Mouse (Mus musculus) midbrain, embryonic 12.5 days (tissue): ENCODE results near the gene Calhm3. TPM values are rescaled to one million over a fixed set of nuclear protein-coding genes. Genes with fewer than 3 reads are reported as not detected.

Experiments
- ATAC-seq: fragments of 200-750 bp; cut with Nextera tagmentation; 2 replicates; pipeline ENCODE4 v1.8.0; 2017; ENCODE audit warnings: low read depth, moderate TSS enrichment, moderate library complexity; ENCODE audit not compliant: low FRiP score
- H3K27ac ChIP-seq: fragments of 300-500 bp; sonication (generic); replicated peaks from 2 replicates; pipeline ENCODE4 v1.5.1; 2016; ENCODE audit warnings: mild to moderate bottlenecking
- H3K27me3 ChIP-seq: fragments of 300-500 bp; sonication (generic); 2 replicates; pipeline ENCODE4 v1.6.1; 2016; ENCODE audit warnings: mild to moderate bottlenecking
- H3K36me3 ChIP-seq: fragments of 300-500 bp; sonication (generic); 2 replicates; pipeline ENCODE4 v1.6.1; 2016
- H3K4me1 ChIP-seq: fragments of 300-500 bp; sonication (generic); 2 replicates; pipeline ENCODE4 v1.6.1; 2016
- H3K4me2 ChIP-seq: fragments of 300-500 bp; sonication (generic); replicated peaks from 2 replicates; pipeline ENCODE4 v1.6.1; 2016; ENCODE audit warnings: mild to moderate bottlenecking, moderate library complexity
- H3K4me3 ChIP-seq: fragments of 300-500 bp; sonication (generic); 2 replicates; pipeline ENCODE4 v1.5.1; 2016; ENCODE audit warnings: mild to moderate bottlenecking
- H3K9ac ChIP-seq: fragments of 300-500 bp; sonication (generic); replicated peaks from 2 replicates; pipeline ENCODE4 v1.6.1; 2016; ENCODE audit warnings: mild to moderate bottlenecking, moderate library complexity
- H3K9me3 ChIP-seq: fragments of 300-500 bp; sonication (generic); 2 replicates; pipeline ENCODE4 v1.6.1; 2016; ENCODE audit warnings: mild to moderate bottlenecking
- WGBS: fragments of 180-500 bp; shearing (Covaris S2); methylation state at CpG from one replicate; pipeline ENCODE4 v1.1.7; 2016; 5-methylcytosine and 5-hydroxymethylcytosine counted together
- polyA plus RNA-seq: library from polyadenylated mRNA; unstranded; fragments of >200 nt; fragmentation: Nextera tagmentation; extraction: Ambion mirVana; gene quantifications from 2 replicates; pipeline ENCODE4 v1.2.1, GENCODE M21; 2016

The Calhm3 gene
- polyA plus RNA-seq, 1 experiment from 2014 or later, result not detected

DNA sequence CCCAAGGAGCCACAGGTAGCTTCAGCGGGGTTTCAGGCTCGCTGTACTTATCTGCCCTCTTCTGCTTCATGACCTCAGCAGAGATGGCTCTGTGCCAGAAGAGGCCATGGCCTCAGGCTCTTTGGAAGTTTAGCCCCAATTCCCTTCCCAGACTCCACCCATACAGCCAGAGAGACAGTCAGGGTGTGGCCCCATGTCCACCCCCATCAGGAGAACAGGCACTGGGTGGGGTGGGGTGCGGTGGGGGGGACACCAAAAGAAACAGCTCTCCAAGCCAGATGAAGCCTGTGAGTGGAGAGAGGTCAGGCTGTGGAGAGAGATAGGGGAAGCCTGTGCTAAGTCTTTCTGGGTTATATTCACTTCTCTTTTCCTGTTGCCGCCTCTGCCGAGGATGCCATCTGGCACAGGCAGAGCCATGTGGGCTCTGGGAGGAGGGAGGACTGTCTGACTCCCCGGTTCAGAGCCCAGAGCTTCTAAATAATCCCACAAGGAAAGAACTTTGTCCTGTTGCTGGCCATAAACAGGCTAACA, 20.4 kb downstream of the Calhm3 start:
- Histone ChIP-seq H3K4me2 (peak overlapping the region; percentile 43), H3K27me3 (peaks cover 22% of the 10 kb centered on the region), H3K9ac (no peak overlapping the region; the same call in 1 of the 2 replicates), H3K4me3 (no peak overlapping the region), H3K4me1 (peaks cover 20% of the 10 kb centered on the region), H3K27ac (no peak overlapping the region), H3K36me3 (peaks cover 8% of the 10 kb centered on the region; the same call in 1 of the 2 replicates), H3K9me3 (no peaks in the 10 kb centered on the region)
- whole genome bisulfite sequencing, result 53% methylated on average over 6 of the region's 6 CpGs
- ATAC-seq, result no peak

DNA sequence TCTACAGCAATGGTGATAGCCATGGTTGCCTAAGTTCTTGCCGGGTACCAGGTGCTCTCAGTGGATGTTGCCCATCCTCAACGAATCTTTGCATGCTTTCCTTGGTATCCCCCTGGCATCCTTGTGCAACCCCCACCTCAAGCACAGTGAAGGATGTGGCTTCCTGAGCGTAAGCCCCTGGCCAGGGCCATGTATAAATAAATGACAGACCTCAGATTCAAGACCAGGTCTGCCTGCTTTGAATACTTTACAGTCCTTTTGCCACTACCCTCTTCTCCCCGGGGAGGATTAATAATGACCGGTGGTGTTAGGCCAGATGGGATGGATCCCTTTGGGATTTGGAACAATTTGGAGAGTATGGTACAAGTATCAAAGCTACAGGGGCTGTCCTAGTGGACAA, 21.4 kb downstream of the Calhm3 start:
- ATAC-seq, result no peak

GRCm38 (mm10) chr19:47135568-47135967, 22.0 kb downstream of the Calhm3 start:
- Histone ChIP-seq H3K4me3 (no peak overlapping the region), H3K27ac (no peak overlapping the region), H3K27me3 (peaks cover 22% of the 10 kb centered on the region), H3K36me3 (peaks cover 23% of the 10 kb centered on the region), H3K4me2 (no peak overlapping the region), H3K4me1 (peaks cover 20% of the 10 kb centered on the region), H3K9me3 (no peaks in the 10 kb centered on the region), H3K9ac (no peak overlapping the region)
- WGBS, result 93% methylated on average over 17 of the region's 17 CpGs
- no peak for ATAC-seq

More for the DNA sequence above, 21.4 kb downstream of the Calhm3 start:
- WGBS, result 84% methylated on average over 5 of the region's 5 CpGs
- Histone ChIP-seq H3K4me3 (no peak overlapping the region), H3K9ac (no peak overlapping the region), H3K9me3 (no peaks in the 10 kb centered on the region), H3K4me1 (peaks cover 20% of the 10 kb centered on the region), H3K27ac (no peak overlapping the region), H3K4me2 (no peak overlapping the region), H3K27me3 (peaks cover 22% of the 10 kb centered on the region), H3K36me3 (peaks cover 17% of the 10 kb centered on the region)

- H3K9me3 ChIP-seq, result no peaks in the 10 kb centered on the region
- ATAC-seq, result no peak
- H3K4me2 ChIP-seq, result no peak overlapping the region
- peaks cover 47% of the 10 kb centered on the region for H3K36me3 ChIP-seq
- H3K4me3 ChIP-seq, result no peak overlapping the region
- H3K9ac ChIP-seq, result no peak overlapping the region
- no peak overlapping the region for H3K27ac ChIP-seq
- H3K27me3 ChIP-seq, result peaks cover 5% of the 10 kb centered on the region; the same call in 1 of the 2 replicates
- WGBS, result 89% methylated on average over 7 of the region's 7 CpGs
- H3K4me1 ChIP-seq, result peaks cover 17% of the 10 kb centered on the region
Observed at GRCm38 (mm10) chr19:47133161-47133560, 24.4 kb downstream of the Calhm3 start.

DNA sequence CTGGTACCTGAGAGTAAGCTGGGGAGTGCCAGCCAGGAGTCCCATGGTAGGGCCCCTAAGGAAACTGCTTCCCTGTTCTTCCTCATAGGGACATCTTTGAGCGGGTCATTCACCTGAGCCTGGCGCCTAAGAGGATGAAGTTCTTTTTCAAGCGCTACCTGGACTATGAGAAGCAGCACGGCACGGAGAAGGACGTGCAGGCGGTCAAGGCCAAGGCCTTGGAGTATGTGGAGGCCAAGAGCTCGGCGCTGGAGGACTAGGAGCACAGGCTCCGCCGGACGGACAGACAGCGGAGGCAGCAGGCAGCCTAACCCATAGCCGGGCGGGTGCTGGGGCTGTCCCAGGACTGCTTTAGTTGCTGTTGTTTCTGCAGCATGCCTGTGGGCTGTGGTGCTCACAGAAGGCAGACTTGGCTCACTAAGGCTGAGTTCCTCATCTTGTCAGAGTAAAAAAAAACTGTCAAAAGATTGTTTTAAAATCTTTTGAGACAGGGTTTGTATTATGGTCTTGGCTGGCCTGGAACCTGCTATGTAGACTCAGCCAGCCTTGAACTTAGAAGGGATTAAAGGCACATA, 26.9 kb downstream of the Calhm3 start:
- no peaks in the 10 kb centered on the region for H3K4me1 ChIP-seq

GRCm38 (mm10) chr19:47128835-47129234, 28.7 kb downstream of the Calhm3 start:
- ATAC-seq, result no peak
- H3K4me2 ChIP-seq, result no peak overlapping the region
- WGBS, result 94% methylated on average over 11 of the region's 11 CpGs
- no peaks in the 10 kb centered on the region for H3K9me3 ChIP-seq
- H3K27me3 ChIP-seq, result no peaks in the 10 kb centered on the region
- H3K27ac ChIP-seq, result no peak overlapping the region
- no peaks in the 10 kb centered on the region for H3K4me1 ChIP-seq
- peaks cover 82% of the 10 kb centered on the region for H3K36me3 ChIP-seq
- H3K9ac ChIP-seq, result no peak overlapping the region
- H3K4me3 ChIP-seq, result no peak overlapping the region

More for the DNA sequence above, 26.9 kb downstream of the Calhm3 start:
- Histone ChIP-seq H3K4me2 (no peak overlapping the region), H3K27ac (no peak overlapping the region), H3K9ac (no peak overlapping the region), H3K27me3 (no peaks in the 10 kb centered on the region), H3K36me3 (peaks cover 72% of the 10 kb centered on the region), H3K4me3 (no peak overlapping the region), H3K9me3 (no peaks in the 10 kb centered on the region)
- no peak for ATAC-seq
- 96% methylated on average over 15 of the region's 15 CpGs for WGBS

- no peaks in the 10 kb centered on the region for H3K9me3 ChIP-seq
- peaks cover 79% of the 10 kb centered on the region for H3K36me3 ChIP-seq
- no peak overlapping the region for H3K27ac ChIP-seq
- ATAC-seq, result no peak
- H3K27me3 ChIP-seq, result no peaks in the 10 kb centered on the region
- H3K4me2 ChIP-seq, result no peak overlapping the region
- WGBS, result 93% methylated on average over 10 of the region's 10 CpGs
- H3K9ac ChIP-seq, result no peak overlapping the region
- H3K4me1 ChIP-seq, result no peaks in the 10 kb centered on the region
- no peak overlapping the region for H3K4me3 ChIP-seq
Observed at GRCm38 (mm10) chr19:47128164-47128563, 29.4 kb downstream of the Calhm3 start.

GRCm38 (mm10) chr19:47122802-47123201, 34.8 kb downstream of the Calhm3 start:
- Histone ChIP-seq H3K27me3 (no peaks in the 10 kb centered on the region), H3K36me3 (peaks cover 65% of the 10 kb centered on the region), H3K27ac (no peak overlapping the region), H3K4me2 (no peak overlapping the region), H3K4me3 (no peak overlapping the region), H3K4me1 (no peaks in the 10 kb centered on the region), H3K9me3 (no peaks in the 10 kb centered on the region), H3K9ac (no peak overlapping the region)
- WGBS, result 25% methylated on average over 2 of the region's 2 CpGs
- no peak for ATAC-seq

- no peak overlapping the region for H3K4me3 ChIP-seq
- WGBS, result 44% methylated on average over 4 of the region's 4 CpGs
Observed at GRCm38 (mm10) chr19:47121054-47121453, 36.5 kb downstream of the Calhm3 start.

DNA sequence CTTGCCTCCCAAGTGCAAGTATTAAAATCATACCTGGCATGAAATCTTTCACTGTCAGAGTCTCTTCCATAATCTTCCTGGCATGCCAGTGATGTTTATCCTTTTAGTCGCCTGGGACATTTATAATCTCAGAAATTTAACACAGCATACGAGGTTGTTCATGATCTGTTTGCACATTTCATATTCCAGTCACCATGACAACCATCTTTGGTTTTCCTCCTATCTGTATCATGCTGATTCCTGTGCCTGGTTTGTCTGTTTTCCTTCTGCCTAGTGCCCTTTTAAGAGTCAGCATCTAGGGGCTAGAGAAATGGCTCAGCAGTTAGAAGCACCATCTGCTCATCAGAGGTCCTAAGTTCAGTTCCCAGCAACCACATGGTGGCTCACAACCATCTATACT, 38.9 kb downstream of the Calhm3 start:
- Histone ChIP-seq H3K36me3 (peaks cover 71% of the 10 kb centered on the region), H3K9ac (no peak overlapping the region), H3K27ac (no peak overlapping the region), H3K4me1 (no peaks in the 10 kb centered on the region), H3K4me2 (no peak overlapping the region), H3K4me3 (no peak overlapping the region), H3K27me3 (no peaks in the 10 kb centered on the region), H3K9me3 (no peaks in the 10 kb centered on the region)
- WGBS, result 80% methylated on average over 2 of the region's 2 CpGs
- ATAC-seq, result no peak

More at GRCm38 (mm10) chr19:47121054-47121453, 36.5 kb downstream of the Calhm3 start:
- H3K36me3 ChIP-seq, result peaks cover 64% of the 10 kb centered on the region
- no peaks in the 10 kb centered on the region for H3K27me3 ChIP-seq
- H3K4me1 ChIP-seq, result no peaks in the 10 kb centered on the region
- no peak for ATAC-seq
- H3K27ac ChIP-seq, result no peak overlapping the region
- no peaks in the 10 kb centered on the region for H3K9me3 ChIP-seq
- no peak overlapping the region for H3K9ac ChIP-seq
- H3K4me2 ChIP-seq, result no peak overlapping the region

GRCm38 (mm10) chr19:47104641-47105271, 52.8 kb downstream of the Calhm3 start:
- Histone ChIP-seq H3K4me1 (no peaks in the 10 kb centered on the region), H3K4me2 (no peak overlapping the region), H3K9ac (no peak overlapping the region), H3K4me3 (no peak overlapping the region), H3K36me3 (peaks cover 99% of the 10 kb centered on the region), H3K27me3 (no peaks in the 10 kb centered on the region), H3K27ac (no peak overlapping the region), H3K9me3 (no peaks in the 10 kb centered on the region)
- ATAC-seq, result no peak
- 96% methylated on average over 9 of the region's 9 CpGs for WGBS
